12 mouse cellular contexts compared by ENCODE assay signal in the genomic region with DNA sequence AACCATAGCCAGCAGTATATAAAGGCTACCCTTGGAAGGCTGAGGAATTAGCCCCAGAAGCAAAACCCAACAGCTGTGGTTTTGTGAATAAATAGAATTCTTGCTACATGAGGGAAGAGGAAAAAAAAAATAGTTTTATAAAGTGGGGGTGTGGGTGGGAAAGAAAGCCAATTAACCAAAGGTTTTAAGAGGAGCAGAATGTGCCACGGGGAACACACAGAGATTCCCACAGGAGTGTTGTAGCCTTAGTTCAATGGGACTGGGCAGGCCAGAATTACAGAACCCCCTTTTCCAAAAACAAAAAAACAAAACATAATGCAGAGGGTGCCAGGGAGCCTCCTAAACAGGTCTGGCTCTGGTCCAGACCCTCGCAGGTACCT. TPM values are rescaled to one million over a fixed set of nuclear protein-coding genes. Genes with fewer than 3 reads are reported as not detected.
A peak's percentile ranks its signal among the peaks of the same experiment; 100 is the strongest.
DNase-seq lines count a peak whose midpoint lies in the region; ATAC-seq lines count a peak whose summit lies in the region.
"Had no signal": no experiment of that assay in that cellular context is flagged by ENCODE, and none has a peak within 500 bp of the region (broad histone marks: within the 10 kb centered on the region; RNA-seq: fewer than 3 reads in every experiment).

No protein-coding gene starts in this region.

- WGBS in heart, embryonic 14.5 days = 65% methylated on average over 2 of the region's 2 CpGs
- WGBS in midbrain, embryonic 14.5 days = 85% methylated on average over 2 of the region's 2 CpGs

- DNase-seq in left cerebral cortex, adult 11 months (ENCODE audit: low spot score) = peak; percentile 29
- DNase-seq in left cerebral cortex, postnatal 4 days = no peak
- peak; percentile 7 for DNase-seq in 416B (ENCODE audit: low read depth)
- peak; percentile 68 for DNase-seq in NIH3T3 (ENCODE audit: low read depth)
- no peak for DNase-seq in midbrain, embryonic 14.5 days
- DNase-seq: liver had no signal

- H3K9ac ChIP-seq in heart, embryonic 14.5 days (ENCODE audit: low read length) = no peak overlapping the region; the same call in 1 of the 2 replicates
- no peak overlapping the region for H3K9ac ChIP-seq in midbrain, embryonic 14.5 days (replicated peaks; ENCODE audit: low read length)
- H3K9ac ChIP-seq: hindbrain, embryonic 15.5 days; midbrain, embryonic 15.5 days; neural tube, embryonic 13.5 days had no signal

- no peaks in the 10 kb centered on the region for H3K27me3 ChIP-seq in heart, embryonic 14.5 days (ENCODE audit: control insufficient read depth, insufficient read depth, low read length)
- no peaks in the 10 kb centered on the region for H3K27me3 ChIP-seq in midbrain, embryonic 14.5 days (ENCODE audit: control insufficient read depth, insufficient read depth, low read length)
- H3K27me3 ChIP-seq: hindbrain, embryonic 15.5 days; midbrain, embryonic 15.5 days; neural tube, embryonic 13.5 days had no signal

- H3K4me3 ChIP-seq in heart, embryonic 14.5 days (ENCODE audit: control insufficient read depth in 1 of 2, insufficient read depth in 1 of 2, low read depth in 1 of 2, low read length in 2 of 2) = no peak overlapping the region
- H3K4me3 ChIP-seq in midbrain, embryonic 14.5 days (replicated peaks; ENCODE audit: low read depth, low read length) = no peak overlapping the region
- H3K4me3 ChIP-seq: erythroblast, embryonic 14.5 days; hindbrain, embryonic 15.5 days; midbrain, embryonic 15.5 days; neural tube, embryonic 13.5 days had no signal

- H3K27ac ChIP-seq in heart, embryonic 14.5 days (replicated peaks in 1 of 2; ENCODE audit: control insufficient read depth in 1 of 2, insufficient read depth in 1 of 2, low read depth in 2 of 2, low read length in 2 of 2) = peak overlapping the region; percentile 75 to 78; a peak in 3 of 4 replicates
- no peak overlapping the region for H3K27ac ChIP-seq in midbrain, embryonic 14.5 days (replicated peaks; ENCODE audit: low read depth, low read length)
- H3K27ac ChIP-seq: neural tube, embryonic 13.5 days had no signal

- peaks cover 14 to 24% of the 10 kb centered on the region in 2 experiments for H3K4me1 ChIP-seq in heart, embryonic 14.5 days (ENCODE audit: control insufficient read depth in 2 of 2, insufficient read depth in 2 of 2, low read length in 2 of 2)
- no peaks in the 10 kb centered on the region for H3K4me1 ChIP-seq in midbrain, embryonic 14.5 days (ENCODE audit: control insufficient read depth, insufficient read depth, low read length)
- H3K4me1 ChIP-seq: neural tube, embryonic 13.5 days had no signal

- H3K9me3 ChIP-seq in heart, embryonic 14.5 days (ENCODE audit: control insufficient read depth, low read length) = no peaks in the 10 kb centered on the region
- H3K9me3 ChIP-seq in midbrain, embryonic 14.5 days (ENCODE audit: control insufficient read depth, low read length) = no peaks in the 10 kb centered on the region
- H3K9me3 ChIP-seq: hindbrain, embryonic 15.5 days; midbrain, embryonic 15.5 days; neural tube, embryonic 13.5 days had no signal

- intact Hi-C loops in left cerebral cortex, postnatal 4 days (cut with DNase I) = no loop called here

- no peak for ATAC-seq in heart, embryonic 14.5 days (ENCODE audit: insufficient number of reproducible peaks, insufficient read depth, low FRiP score, low read depth)
- ATAC-seq in inflammation-experienced regulatory T-cells, adult 6 months = no peak
- no peak for ATAC-seq in midbrain, embryonic 14.5 days (ENCODE audit: low FRiP score, low TSS enrichment)

- no peaks in the 10 kb centered on the region for H3K36me3 ChIP-seq in heart, embryonic 14.5 days (ENCODE audit: control insufficient read depth, insufficient read depth, low read length)
- H3K36me3 ChIP-seq in midbrain, embryonic 14.5 days (ENCODE audit: control insufficient read depth, insufficient read depth, low read length) = no peaks in the 10 kb centered on the region
- H3K36me3 ChIP-seq: hindbrain, embryonic 15.5 days; midbrain, embryonic 15.5 days; neural tube, embryonic 13.5 days had no signal

- H3K4me2 ChIP-seq in heart, embryonic 14.5 days (ENCODE audit: low read length) = 0 out of 2 replicates have a peak overlapping the region, but pooled peaks have one; percentile 13
- H3K4me2 ChIP-seq in midbrain, embryonic 14.5 days (ENCODE audit: low read length) = no peak overlapping the region
- H3K4me2 ChIP-seq: midbrain, embryonic 15.5 days; neural tube, embryonic 13.5 days had no signal

RNA-seq across cellular contexts. Expression of gene Slc37a3, which starts 58.9 kb away (rescaled TPM):
- 10 to 100 TPM; 76.0 to 82.0 TPM for total RNA-seq in left cerebral cortex, postnatal 4 days (2021)
- 35.9 and 39.9 TPM in 2 replicates for polyA plus RNA-seq in heart, embryonic 14.5 days (2014; fragmentation: Nextera tagmentation; extraction: Ambion mirVana)
- polyA plus RNA-seq in inflammation-experienced regulatory T-cells, adult 6 months (2017; shearing (Covaris generic)) = 10 to 100 TPM; 31.0 to 41.8 (median 32.2) TPM
- polyA plus RNA-seq in midbrain, embryonic 14.5 days (2014; fragmentation: Nextera tagmentation; extraction: Ambion mirVana) = 58.4 and 69.3 TPM in 2 replicates

Comparison
In these comparisons a context has a peak if more than half of its experiments do, and no peak if none do; other contexts are left out.
1. DNase-seq: peak in left cerebral cortex, adult 11 months (single experiment), 416B (single experiment) and NIH3T3 (single experiment); none in left cerebral cortex, postnatal 4 days (single experiment) and midbrain, embryonic 14.5 days (single experiment).